Mouse (Mus musculus): ENCODE results near the gene Cphx2. TPM values are rescaled to one million over a fixed set of nuclear protein-coding genes. Genes with fewer than 3 reads are reported as not detected.
"Not testable (repeated sequence)": the region's sequence is repeated elsewhere in the genome, so short reads cannot be mapped to it uniquely, and the experiment has no call there.

Gene Cphx2
- polyA plus RNA-seq, 1 experiment from 2014 or later, result not detected

DNA sequence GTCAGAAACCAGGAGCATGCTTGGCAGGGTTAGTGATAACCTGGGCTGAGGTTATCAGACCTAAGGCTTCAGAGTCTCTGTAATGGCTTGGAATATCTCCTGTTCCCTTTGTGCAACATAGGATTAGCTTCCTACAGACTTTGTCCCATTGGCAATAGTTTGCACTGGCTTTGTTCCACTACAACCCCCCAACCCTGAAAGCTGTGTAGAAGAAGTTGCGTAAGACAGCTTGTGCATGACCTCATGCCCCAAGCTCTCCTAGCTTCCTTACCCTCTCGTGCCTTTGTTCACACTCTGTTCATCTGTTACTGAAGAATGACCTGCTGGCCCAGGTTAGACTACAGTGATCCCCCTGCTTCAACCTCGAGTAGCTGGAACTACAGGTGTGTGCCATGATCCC, 16.3 kb downstream of the Cphx2 start:
- DNase-seq (ENCODE audit: extremely low spot score, low spot score); H3K27me3 ChIP-seq (ENCODE audit: poor library complexity, severe bottlenecking); H3K27ac ChIP-seq; H3K9me3 ChIP-seq; H3K4me1 ChIP-seq; H3K36me3 ChIP-seq (replicated peaks); H3K4me3 ChIP-seq: not testable (repeated sequence)
- no CpG with 5 or more reads among the region's 3 CpGs for WGBS

DNA sequence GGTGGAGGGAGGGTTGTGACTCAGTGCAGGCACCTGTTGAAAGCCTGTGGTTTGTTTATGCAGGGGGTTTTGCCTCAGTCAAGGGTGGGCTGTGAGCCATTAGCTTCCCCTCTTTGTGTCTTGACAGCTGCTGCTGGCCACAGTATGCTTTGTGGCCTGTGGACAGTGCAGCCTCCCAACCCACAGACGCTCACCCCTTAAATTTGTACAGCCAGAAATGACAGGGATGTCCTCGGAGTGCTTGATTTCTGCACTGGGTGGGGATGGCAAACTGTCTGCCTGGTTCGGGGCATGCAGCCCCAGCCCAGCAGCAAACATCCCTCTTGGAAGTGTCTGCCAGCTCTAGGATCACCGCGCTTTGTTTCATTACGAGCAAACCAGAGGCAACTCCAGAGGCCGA, 36.8 kb downstream of the Cphx2 start, which contains the start of gene Duxbl2:
Duxbl2 (plus strand) TSS at position 200 of the 400 bp plus-strand sequence.
- not testable (repeated sequence) for H3K4me3 ChIP-seq; H3K27ac ChIP-seq; H3K27me3 ChIP-seq (ENCODE audit: poor library complexity, severe bottlenecking); DNase-seq (ENCODE audit: extremely low spot score, low spot score); H3K36me3 ChIP-seq (replicated peaks); H3K9me3 ChIP-seq; H3K4me1 ChIP-seq
- no CpG with 5 or more reads among the region's 7 CpGs for WGBS

DNA sequence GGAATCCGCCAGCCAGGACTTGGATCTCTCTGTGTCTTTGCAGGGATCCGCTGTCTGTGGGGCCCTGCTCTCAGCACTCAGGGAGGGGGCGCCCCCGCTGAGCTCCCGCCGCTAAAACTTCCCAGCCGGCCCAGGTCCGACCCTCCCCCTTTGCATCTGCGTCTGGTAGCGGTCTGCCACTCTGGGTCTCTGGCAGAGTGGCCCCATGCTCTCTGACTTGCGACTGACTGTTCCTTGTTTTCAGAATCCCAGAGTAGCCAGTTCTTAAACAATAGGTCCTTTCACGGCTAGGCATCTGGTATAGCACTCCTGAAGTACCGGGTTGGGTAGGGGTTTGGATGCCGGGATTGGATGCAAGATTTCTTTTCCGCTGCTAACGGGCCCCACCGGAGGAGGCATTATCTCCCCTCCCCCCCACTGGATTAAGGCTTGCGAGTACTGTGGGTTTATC, 37.3 kb downstream of the Cphx2 start:
- not testable (repeated sequence) for H3K27me3 ChIP-seq (ENCODE audit: poor library complexity, severe bottlenecking); DNase-seq (ENCODE audit: extremely low spot score, low spot score); H3K9me3 ChIP-seq; H3K4me3 ChIP-seq; H3K36me3 ChIP-seq (replicated peaks); H3K27ac ChIP-seq; H3K4me1 ChIP-seq
- no CpG with 5 or more reads among the region's 18 CpGs for WGBS

DNA sequence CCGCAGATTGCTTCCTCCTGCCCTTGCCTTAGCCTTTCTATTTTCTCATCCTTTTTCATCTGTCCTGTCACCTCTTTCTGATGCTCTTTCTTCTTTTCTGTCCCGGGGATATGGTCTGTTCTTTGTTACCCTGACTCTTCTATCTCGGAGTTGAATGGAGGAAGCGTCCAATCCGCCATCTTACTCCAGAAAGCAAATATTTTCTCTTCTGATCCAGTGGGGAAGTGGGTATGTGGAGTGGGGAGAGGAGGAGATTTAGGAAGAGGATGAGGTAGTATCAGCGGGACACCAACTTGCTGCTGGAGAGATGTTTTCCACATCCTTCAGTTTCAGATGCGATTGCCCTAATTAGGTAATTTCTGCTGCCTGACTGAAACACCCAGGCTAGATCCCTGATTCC, 37.8 kb downstream of the Cphx2 start:
- WGBS, result no CpG with 5 or more reads among the region's 7 CpGs
- H3K4me3 ChIP-seq; DNase-seq (ENCODE audit: extremely low spot score, low spot score); H3K36me3 ChIP-seq (replicated peaks); H3K4me1 ChIP-seq; H3K9me3 ChIP-seq; H3K27ac ChIP-seq; H3K27me3 ChIP-seq (ENCODE audit: poor library complexity, severe bottlenecking): not testable (repeated sequence)

Other genes with a start within 250 kb of the Cphx2 start
- gene Anxa11, start 239.4 kb upstream of the Cphx2 start, polyA plus RNA-seq (2016; fragmentation: Nextera tagmentation; extraction: Ambion mirVana), result 3.5 and 4.1 TPM in 2 replicates
- not detected in 2 replicates for gene Plac9a, start 178.4 kb upstream of the Cphx2 start, polyA plus RNA-seq (2016; fragmentation: Nextera tagmentation; extraction: Ambion mirVana)
- 2.4 and 3.1 TPM in 2 replicates for gene Tmem254a, start 153.8 kb upstream of the Cphx2 start, polyA plus RNA-seq (2016; fragmentation: Nextera tagmentation; extraction: Ambion mirVana)
- not detected in 2 replicates for gene Cphx1, start 143.2 kb upstream of the Cphx2 start, polyA plus RNA-seq (2016; fragmentation: Nextera tagmentation; extraction: Ambion mirVana)
- 2.9 and 3.9 TPM in 2 replicates for gene Duxbl1, start 102.9 kb upstream of the Cphx2 start, polyA plus RNA-seq (2016; fragmentation: Nextera tagmentation; extraction: Ambion mirVana)
- gene Gm9780, start 38.8 kb upstream of the Cphx2 start, polyA plus RNA-seq (2016; fragmentation: Nextera tagmentation; extraction: Ambion mirVana), result 0.55 TPM in 1 of 2 replicates, not detected in the other
- gene Tmem254c, start 14.2 kb upstream of the Cphx2 start, polyA plus RNA-seq (2016; fragmentation: Nextera tagmentation; extraction: Ambion mirVana), result 18.2 and 19.0 TPM in 2 replicates
- gene Cphx3, start 781 bp downstream of the Cphx2 start, polyA plus RNA-seq (2016; fragmentation: Nextera tagmentation; extraction: Ambion mirVana), result not detected in 2 replicates
- gene Duxbl2, start 36.8 kb downstream of the Cphx2 start, polyA plus RNA-seq (2016; fragmentation: Nextera tagmentation; extraction: Ambion mirVana), result not detected in 2 replicates
- gene Plac9b, start 101.0 kb downstream of the Cphx2 start, polyA plus RNA-seq (2016; fragmentation: Nextera tagmentation; extraction: Ambion mirVana), result not detected in 2 replicates
- 13.7 and 16.7 TPM in 2 replicates for gene Tmem254b, start 125.5 kb downstream of the Cphx2 start, polyA plus RNA-seq (2016; fragmentation: Nextera tagmentation; extraction: Ambion mirVana)
- 4.7 TPM in 2 replicates for gene Duxbl3, start 176.4 kb downstream of the Cphx2 start, polyA plus RNA-seq (2016; fragmentation: Nextera tagmentation; extraction: Ambion mirVana)